Mouse (Mus musculus) hindbrain, postnatal 0 days (tissue): ENCODE results near the gene Krt78. TPM values are rescaled to one million over a fixed set of nuclear protein-coding genes. Genes with fewer than 3 reads are reported as not detected.
A peak's percentile ranks its signal among the peaks of the same experiment; 100 is the strongest.

Source experiments
- ATAC-seq: fragments of 200-750 bp; cut with Nextera tagmentation; 2 replicates; pipeline ENCODE4 v1.8.0; 2017; ENCODE audit warnings: mild to moderate bottlenecking, moderate TSS enrichment, moderate library complexity
- DNase-seq: peaks from one replicate; pipeline ENCODE4 v3.0.0-alpha.2; 2015; ENCODE audit warnings: low spot score
- H3K27ac ChIP-seq: fragments of 300-500 bp; sonication (generic); 2 replicates; pipeline ENCODE4 v1.5.1; 2014; ENCODE audit warnings: mild to moderate bottlenecking
- H3K27me3 ChIP-seq: fragments of 300-500 bp; sonication (generic); 2 replicates; pipeline ENCODE4 v1.6.1; 2014; ENCODE audit warnings: low read length, mixed read lengths; ENCODE audit not compliant: insufficient read depth
- H3K36me3 ChIP-seq: fragments of 300-500 bp; sonication (generic); 2 replicates; pipeline ENCODE4 v1.6.1; 2014; ENCODE audit warnings: low read length, mixed read lengths; ENCODE audit not compliant: insufficient read depth
- H3K4me1 ChIP-seq: fragments of 300-500 bp; sonication (generic); 2 replicates; pipeline ENCODE4 v1.6.1; 2014; ENCODE audit warnings: antibody characterized with exemption, low read length, mixed read lengths; ENCODE audit not compliant: insufficient read depth
- H3K4me2 ChIP-seq: fragments of 300-500 bp; sonication (generic); 2 replicates; pipeline ENCODE4 v1.6.1; 2014; ENCODE audit warnings: low read depth, mild to moderate bottlenecking, low read length, moderate library complexity, mixed read lengths
- H3K4me3 ChIP-seq: fragments of 300-500 bp; sonication (generic); 2 replicates; pipeline ENCODE4 v1.5.1; 2014; ENCODE audit warnings: low read length
- H3K9ac ChIP-seq: fragments of 300-500 bp; sonication (generic); replicated peaks from 2 replicates; pipeline ENCODE4 v1.6.1; 2014; ENCODE audit warnings: mild to moderate bottlenecking, low read length, moderate library complexity, mixed read lengths
- H3K9me3 ChIP-seq: fragments of 300-500 bp; sonication (generic); 2 replicates; pipeline ENCODE4 v1.6.1; 2016; ENCODE audit warnings: low read length, mixed read lengths
- CTCF ChIP-seq: IDR thresholded peaks from 2 replicates; pipeline ENCODE4 v1.5.1; 2016; ENCODE audit warnings: antibody characterized with exemption, control low read depth, low read depth
- whole genome bisulfite sequencing: fragments of 180-500 bp; shearing (Covaris S2); extraction: QIAGEN DNeasy Blood & Tissue Kit; methylation state at CpG from one replicate; pipeline ENCODE4 v1.1.7; 2014; 5-methylcytosine and 5-hydroxymethylcytosine counted together
- polyA plus RNA-seq: library from polyadenylated mRNA; unstranded; fragments of >200 nt; fragmentation: Nextera tagmentation; extraction: Ambion mirVana; gene quantifications from 2 replicates; pipeline ENCODE4 v1.2.1, GENCODE M21; 2015
- total RNA-seq: library from RNA; depleted of rRNA; stranded (reverse); fragments of >200 nt; gene quantifications from 2 replicates; pipeline ENCODE4 v1.2.3, GENCODE M21; 2014

Gene Krt78
- total and polyA plus RNA-seq, 2 experiments from 2014 or later, result not detected

DNA sequence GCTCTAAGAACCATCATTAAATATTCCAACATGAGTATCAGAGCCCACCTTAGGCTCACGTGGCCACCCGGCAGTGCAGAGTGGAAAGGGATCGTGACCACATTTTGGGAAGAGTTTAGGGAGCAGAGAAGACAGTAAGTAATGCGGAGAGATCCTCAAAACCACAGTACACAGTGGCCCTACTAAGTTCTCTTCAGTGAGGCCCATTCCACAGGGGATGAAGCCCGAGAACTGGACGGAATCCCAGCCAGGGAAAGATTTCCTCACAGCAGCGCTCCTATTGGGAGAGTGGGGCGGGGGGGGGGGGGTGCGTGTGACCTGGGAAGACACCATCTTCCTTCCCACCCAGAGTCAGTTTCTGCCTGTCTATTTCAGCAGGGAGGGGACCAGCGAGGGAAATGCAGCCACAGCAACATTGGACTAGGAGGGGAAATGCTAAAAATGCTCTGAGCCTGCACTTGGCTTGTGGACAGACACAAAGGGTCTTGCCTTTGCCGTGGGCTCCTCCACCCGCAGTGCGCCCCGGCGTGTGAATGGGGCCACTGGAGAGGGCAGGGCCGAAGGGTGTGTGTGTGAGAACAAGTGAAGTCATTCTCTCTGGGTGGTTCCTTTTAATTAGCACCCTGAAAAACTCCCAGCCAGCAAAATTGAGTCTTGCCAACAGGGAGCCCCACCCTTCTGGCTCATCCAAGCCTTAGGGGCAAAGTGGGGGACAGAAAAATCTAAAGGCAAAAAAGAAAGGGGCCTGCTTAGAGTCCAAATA is 20.2 kb upstream of the Krt78 start:
- H3K4me3 ChIP-seq, result no peak overlapping the region
- no peak for DNase-seq
- H3K36me3 ChIP-seq, result no peaks in the 10 kb centered on the region
- H3K9ac ChIP-seq, result no peak overlapping the region
- no peak overlapping the region for H3K27ac ChIP-seq
- H3K27me3 ChIP-seq, result no peaks in the 10 kb centered on the region
- TF ChIP-seq CTCF, result no peak
- ATAC-seq, result no peak
- WGBS, result 54% methylated on average over 15 of the region's 16 CpGs
- no peaks in the 10 kb centered on the region for H3K9me3 ChIP-seq
- H3K4me2 ChIP-seq, result no peak overlapping the region
- H3K4me1 ChIP-seq, result no peaks in the 10 kb centered on the region

DNA sequence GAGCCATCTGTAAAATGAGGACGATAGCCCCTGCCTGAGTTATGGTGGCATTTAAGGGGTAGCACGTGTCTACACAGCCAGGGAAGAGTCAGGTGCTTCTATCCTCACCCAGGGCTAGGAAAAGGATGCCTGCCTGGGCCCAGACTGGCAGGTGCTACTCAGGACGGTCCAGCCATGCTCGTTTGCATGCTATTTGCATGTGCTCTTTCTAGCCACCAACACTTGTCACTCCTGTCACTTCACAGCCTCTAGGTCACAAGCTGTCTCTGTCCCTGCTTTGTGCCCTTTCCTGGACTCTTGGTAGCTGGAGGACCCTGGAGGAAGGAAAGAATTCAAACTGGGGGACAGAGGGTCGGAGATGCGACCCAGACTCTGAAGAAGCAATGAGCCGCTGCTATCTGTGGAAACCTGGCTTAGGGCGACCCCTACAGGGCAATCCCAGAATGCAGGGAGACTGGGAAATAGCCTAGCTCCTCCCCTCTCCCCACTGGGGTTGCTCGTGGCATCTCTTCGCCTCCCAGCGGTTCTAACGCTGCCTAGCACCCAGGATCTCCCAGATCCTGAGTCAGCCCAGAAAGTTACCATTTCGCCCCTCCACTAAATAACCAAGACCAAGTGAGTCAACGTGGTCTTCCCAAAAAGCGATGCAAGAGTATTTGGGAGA is 19.5 kb upstream of the Krt78 start:
- Histone ChIP-seq H3K27ac (no peak overlapping the region), H3K9me3 (no peaks in the 10 kb centered on the region), H3K9ac (no peak overlapping the region), H3K27me3 (no peaks in the 10 kb centered on the region), H3K4me3 (no peak overlapping the region), H3K4me2 (no peak overlapping the region), H3K4me1 (no peaks in the 10 kb centered on the region), H3K36me3 (no peaks in the 10 kb centered on the region)
- WGBS, result 11% methylated on average over 15 of the region's 15 CpGs
- TF ChIP-seq CTCF, result peak; percentile 99
- ATAC-seq (peak; percentile 87), DNase-seq (peak; percentile 97)

DNA sequence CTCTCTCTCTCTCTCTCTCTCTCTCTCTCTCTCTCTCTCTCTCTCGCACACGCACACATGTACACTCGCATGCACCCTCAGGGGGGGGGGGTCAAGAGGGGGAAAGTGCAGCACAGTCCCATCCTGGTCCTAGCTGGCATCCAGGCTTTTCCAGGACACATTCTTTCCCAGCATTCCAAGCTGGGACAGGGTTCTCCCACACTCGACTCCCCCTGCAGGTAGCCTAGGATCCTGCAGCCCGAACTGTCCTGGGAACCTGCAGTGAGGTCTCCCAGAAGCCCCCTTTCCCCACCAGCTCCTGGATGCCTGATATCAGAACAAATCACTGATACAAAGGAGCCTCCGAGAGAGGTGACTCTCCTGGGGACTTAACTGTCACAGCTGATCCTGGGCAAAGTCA is 16.4 kb upstream of the Krt78 start:
- ATAC-seq (no peak; the same call in 1 of the 2 replicates), DNase-seq (peak; percentile 74)
- Histone ChIP-seq H3K4me1 (no peaks in the 10 kb centered on the region), H3K9me3 (no peaks in the 10 kb centered on the region), H3K4me2 (no peak overlapping the region), H3K4me3 (no peak overlapping the region), H3K36me3 (no peaks in the 10 kb centered on the region), H3K9ac (no peak overlapping the region), H3K27me3 (no peaks in the 10 kb centered on the region), H3K27ac (no peak overlapping the region)
- TF ChIP-seq CTCF, result peak; percentile 85
- 8% methylated on average over 3 of the region's 6 CpGs for WGBS

DNA sequence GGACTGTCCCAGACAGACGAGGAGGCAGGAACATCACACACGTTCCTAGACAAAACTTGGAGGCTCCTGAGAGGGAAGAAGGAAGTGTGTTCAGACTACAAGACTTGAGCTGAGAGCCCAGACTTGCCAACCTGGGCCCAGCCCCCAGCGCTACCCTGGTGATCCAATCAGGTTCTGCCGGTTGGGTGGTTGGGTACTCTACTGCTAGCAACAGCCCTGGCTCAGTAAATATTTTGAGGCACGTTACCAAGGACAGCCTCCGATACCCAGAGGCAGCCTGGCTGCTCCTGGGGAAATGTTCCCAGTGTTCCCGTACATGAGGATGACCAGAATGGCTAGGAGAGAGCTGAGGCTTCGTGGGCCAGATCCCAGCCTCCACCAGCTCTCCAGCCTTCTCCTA is 12.7 kb upstream of the Krt78 start:
- H3K9ac ChIP-seq, result no peak overlapping the region
- H3K27ac ChIP-seq, result no peak overlapping the region
- no peaks in the 10 kb centered on the region for H3K4me1 ChIP-seq
- WGBS, result 82% methylated on average over 8 of the region's 8 CpGs
- ATAC-seq, result no peak
- TF ChIP-seq CTCF, result no peak
- H3K9me3 ChIP-seq, result no peaks in the 10 kb centered on the region
- no peak overlapping the region for H3K4me3 ChIP-seq
- no peak for DNase-seq
- H3K27me3 ChIP-seq, result no peaks in the 10 kb centered on the region
- no peaks in the 10 kb centered on the region for H3K36me3 ChIP-seq
- no peak overlapping the region for H3K4me2 ChIP-seq

DNA sequence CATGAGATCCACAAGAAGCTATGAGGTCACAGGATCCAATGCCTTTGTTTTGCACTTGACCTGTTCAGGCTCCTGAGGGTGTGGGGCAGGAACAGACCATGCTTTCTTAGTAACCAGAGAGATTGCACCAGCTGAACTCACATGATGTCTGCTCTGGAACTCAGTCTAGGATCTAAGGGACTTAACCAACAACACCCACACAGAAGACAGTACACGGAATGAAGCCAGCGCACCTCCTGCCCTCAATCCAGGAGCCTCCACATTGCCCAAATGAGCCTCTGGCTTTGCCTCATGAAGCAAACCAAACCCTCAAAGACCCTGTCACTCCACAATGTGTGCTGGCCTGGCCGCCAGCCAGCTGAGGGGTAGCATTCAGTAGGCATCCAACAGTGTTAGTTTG is 4.8 kb upstream of the Krt78 start:
- Histone ChIP-seq H3K4me3 (no peak overlapping the region), H3K4me2 (no peak overlapping the region), H3K27ac (no peak overlapping the region), H3K4me1 (no peaks in the 10 kb centered on the region), H3K36me3 (no peaks in the 10 kb centered on the region), H3K27me3 (no peaks in the 10 kb centered on the region), H3K9me3 (no peaks in the 10 kb centered on the region), H3K9ac (no peak overlapping the region)
- TF ChIP-seq CTCF, result no peak
- ATAC-seq (no peak), DNase-seq (no peak)
- WGBS, result 81% methylated on average over 3 of the region's 3 CpGs

DNA sequence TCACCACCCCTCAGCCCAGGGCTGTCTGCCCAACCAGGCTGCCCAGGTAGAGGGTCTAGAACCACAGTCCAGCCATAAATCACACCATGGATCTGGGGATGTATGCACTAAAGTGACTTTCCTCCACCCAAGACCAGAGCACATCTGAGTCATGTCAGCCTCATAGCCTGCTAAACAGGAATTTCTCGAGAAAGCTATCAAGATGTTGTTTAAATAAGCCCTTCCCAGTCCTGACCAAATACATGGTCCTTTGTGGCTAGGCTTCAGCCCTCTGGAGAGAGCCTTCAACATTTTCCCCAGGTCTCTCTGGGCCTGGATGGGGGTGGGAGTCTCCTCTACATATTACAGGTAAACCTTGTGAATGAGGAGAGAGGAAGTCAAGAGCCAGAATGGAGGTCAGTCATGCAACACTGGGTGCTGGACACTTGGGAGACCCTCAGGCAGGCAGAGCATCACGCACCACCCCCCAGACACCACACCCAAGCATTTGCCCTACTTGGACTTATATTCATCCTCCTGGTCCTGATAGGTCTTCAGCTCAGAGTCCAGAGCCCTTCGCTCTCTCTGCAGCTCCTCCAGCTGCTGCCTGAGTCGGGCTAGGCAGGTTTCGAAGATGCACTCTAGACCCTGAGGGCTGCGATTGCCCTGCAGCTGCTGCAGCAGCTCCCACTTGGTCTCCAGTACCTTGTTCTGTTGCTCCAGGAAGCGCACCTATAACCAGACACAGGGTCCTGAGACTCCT is 1.2 kb downstream of the Krt78 start:
- Histone ChIP-seq H3K4me2 (no peak overlapping the region), H3K9ac (no peak overlapping the region), H3K4me1 (no peaks in the 10 kb centered on the region), H3K36me3 (no peaks in the 10 kb centered on the region), H3K27me3 (no peaks in the 10 kb centered on the region), H3K4me3 (no peak overlapping the region), H3K27ac (no peak overlapping the region), H3K9me3 (no peaks in the 10 kb centered on the region)
- no peak for TF ChIP-seq CTCF
- DNase-seq, result no peak
- WGBS, result 91% methylated on average over 7 of the region's 7 CpGs
- ATAC-seq, result no peak

DNA sequence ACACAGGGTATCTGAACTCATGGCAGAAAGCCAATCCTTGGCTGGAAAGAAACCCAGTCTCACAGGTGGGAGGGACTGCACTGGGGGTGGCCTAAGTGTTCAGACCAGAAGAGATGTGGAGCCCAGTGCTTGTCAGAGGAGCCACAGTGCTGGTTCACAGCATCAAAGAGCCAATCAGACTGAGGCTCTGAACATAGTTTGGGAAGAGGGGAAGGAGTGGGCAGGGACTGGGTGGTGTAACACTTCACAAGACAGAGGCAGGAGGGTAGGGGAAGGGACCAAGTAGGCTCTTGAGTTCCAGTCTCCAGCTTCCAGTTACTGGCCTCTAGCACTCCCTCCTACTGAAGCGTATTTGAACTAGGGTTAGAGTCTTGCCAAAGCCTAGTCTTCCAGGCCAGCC is 8.7 kb downstream of the Krt78 start:
- no peak for TF ChIP-seq CTCF
- Histone ChIP-seq H3K27ac (no peak overlapping the region), H3K4me3 (no peak overlapping the region), H3K36me3 (no peaks in the 10 kb centered on the region), H3K9ac (no peak overlapping the region), H3K4me2 (no peak overlapping the region), H3K27me3 (no peaks in the 10 kb centered on the region), H3K4me1 (no peaks in the 10 kb centered on the region), H3K9me3 (no peaks in the 10 kb centered on the region)
- DNase-seq (no peak), ATAC-seq (no peak)
- 75% methylated on average over 1 of the region's 1 CpGs for WGBS
